Mouse (Mus musculus) lung, postnatal 36 days (tissue): ENCODE data around the gene Gm10638.

ENCODE experiments used
- DNase-seq: peaks from one replicate; pipeline ENCODE4 v3.0.0; 2022; ENCODE audit warnings: mixed read lengths

Gm10638 gene

DNA sequence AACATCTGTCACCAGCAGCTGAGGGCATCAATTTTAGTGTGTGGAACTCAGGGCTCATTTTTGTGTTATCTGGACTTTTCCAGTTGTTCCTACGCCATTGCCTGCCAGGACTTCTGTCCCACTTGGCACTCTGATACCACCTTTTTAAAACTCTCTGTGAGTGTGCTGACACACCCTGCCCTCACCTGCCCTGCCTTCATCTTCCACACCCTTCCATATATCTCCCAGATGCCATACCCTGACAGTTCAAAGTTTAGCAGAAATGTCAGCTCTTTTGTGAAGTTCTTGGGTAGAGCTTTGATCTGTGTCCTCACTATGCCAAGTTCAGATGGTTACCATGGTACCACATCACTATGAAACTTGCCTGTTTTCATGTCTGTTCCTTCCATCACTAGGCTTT is 44.1 kb downstream of the Gm10638 start:
- DNase-seq: no peak

DNA sequence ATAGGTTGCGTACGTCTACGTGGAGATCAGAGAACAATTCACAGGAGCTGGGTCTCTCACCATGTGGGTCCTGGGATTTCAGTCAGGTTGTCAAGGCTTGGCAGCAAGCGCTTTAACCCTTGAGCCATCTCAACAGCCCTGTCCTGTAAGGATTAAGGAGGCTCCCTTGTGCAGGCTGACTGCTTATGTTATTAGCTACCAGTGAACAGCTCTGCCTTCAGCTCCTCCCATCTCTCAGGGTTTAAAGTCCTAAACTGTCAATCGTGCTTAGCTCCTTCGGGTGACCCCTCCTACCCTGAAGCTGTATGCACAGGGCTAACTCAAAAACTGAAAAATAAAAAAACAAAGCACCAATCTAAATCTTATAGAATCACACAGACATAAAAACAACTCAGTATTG is 46.0 kb downstream of the Gm10638 start:
- no peak for DNase-seq

DNA sequence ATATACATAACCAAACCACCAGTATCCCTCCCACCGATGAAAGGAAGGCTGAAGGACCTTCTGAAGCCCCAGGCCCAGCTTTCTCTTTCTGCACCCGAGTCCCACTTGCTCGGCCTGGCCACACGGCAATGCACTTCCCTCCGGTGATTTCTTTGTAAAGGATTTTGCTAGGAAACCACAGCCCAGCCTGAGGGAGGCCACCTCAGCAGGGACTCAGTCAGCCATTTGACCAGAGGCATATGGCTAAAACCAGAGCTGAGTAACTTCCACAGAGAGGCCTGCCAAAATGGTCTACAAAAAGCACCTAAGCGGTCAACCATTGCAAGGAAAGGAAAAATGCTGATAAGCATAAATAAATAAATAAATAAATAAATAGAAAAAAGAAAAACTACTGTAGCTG is 49.2 kb downstream of the Gm10638 start:
- no peak for DNase-seq
